Mouse (Mus musculus) heart, postnatal 10 days (tissue): Measurements from ENCODE around the gene Zbtb20. TPM values are rescaled to one million over a fixed set of nuclear protein-coding genes. Genes with fewer than 3 reads are reported as not detected.

ENCODE experiments used
- DNase-seq, 2 experiments: peaks; one replicate each; pipeline ENCODE4 v3.0.0; 2021
- intact Hi-C: fragments of 180-260 bp; cut with DNase I; formaldehyde crosslinking; loops from one replicate; pipeline ENCODE4 v1.15.1; 2025
- total RNA-seq, 2 experiments: library from RNA; stranded (reverse); gene quantifications; 2 replicates each; pipeline ENCODE4 v1.2.3; 2021

Gene Zbtb20
- total RNA-seq, 2 experiments from 2014 or later: 149 to 160 TPM

- intact Hi-C loops: no loop called here
- no peak for DNase-seq
Measured at GRCm38 (mm10) chr16:43174815-43175214, 299.1 kb downstream of the Zbtb20 start.

DNA sequence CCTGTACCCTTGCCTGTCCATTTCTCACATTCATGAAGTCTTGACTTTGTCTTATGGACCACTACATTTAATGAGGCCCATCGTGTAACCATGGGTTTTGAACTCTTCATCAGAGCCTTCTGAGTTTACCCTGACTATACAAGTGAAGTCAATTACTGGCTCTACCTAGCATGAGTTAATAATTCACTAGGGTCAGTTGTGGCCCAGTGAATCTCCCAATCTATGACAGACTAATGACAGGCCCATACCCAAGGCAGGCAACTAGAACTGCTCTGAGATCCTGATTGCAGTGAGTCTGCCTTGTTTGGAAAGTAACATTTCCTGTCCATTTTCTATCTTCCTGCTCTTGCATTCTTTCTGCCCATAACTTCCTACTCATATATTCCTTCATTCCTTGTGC lies 305.4 kb downstream of the Zbtb20 start:
- DNase-seq: no peak
- intact Hi-C loops: no loop called here

- intact Hi-C loops: no loop called here
- DNase-seq: no peak
Measured at GRCm38 (mm10) chr16:43190390-43190789, 314.7 kb downstream of the Zbtb20 start.

DNA sequence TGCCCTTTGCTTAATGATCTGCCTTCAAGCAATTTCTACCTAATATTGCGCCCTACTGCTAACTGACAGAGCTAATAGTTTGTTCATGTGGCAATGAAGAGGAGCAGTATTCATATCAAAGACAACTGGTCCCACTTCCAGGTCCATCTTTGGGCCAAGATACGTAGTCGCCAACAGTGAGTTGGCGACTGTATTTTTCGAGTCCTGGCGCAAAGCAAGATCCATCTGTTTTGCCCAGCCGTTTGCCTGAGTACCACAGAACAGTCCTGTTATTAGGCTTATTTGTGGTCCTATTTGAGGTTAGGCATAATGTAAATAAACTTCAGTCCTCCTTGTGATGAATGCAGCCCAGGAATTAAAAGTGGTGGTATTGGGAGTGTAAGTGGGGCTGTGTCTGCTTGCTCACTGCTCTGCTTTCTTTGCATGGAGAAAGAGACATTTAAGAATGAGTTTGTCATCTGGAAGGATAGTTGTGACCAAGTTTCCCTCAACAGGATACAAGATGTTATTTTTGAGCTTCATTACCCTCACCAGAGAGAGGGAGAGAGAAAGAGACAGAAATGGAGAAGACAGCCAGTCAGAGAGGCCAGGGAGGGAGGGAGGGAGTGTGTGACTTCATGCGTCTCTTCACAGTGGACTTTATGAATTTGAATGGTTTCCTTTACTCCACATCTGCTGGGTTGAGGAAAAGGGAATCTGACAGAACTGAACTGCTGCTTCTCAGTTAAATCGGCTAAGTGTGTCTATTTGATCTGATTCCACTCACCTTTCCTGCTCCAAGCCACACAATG lies 315.6 kb downstream of the Zbtb20 start:
- DNase-seq: no peak
- intact Hi-C loops: no loop called here

- intact Hi-C loops: no loop called here
- no peak for DNase-seq
Measured at GRCm38 (mm10) chr16:43193631-43194239, 318.1 kb downstream of the Zbtb20 start.

DNA sequence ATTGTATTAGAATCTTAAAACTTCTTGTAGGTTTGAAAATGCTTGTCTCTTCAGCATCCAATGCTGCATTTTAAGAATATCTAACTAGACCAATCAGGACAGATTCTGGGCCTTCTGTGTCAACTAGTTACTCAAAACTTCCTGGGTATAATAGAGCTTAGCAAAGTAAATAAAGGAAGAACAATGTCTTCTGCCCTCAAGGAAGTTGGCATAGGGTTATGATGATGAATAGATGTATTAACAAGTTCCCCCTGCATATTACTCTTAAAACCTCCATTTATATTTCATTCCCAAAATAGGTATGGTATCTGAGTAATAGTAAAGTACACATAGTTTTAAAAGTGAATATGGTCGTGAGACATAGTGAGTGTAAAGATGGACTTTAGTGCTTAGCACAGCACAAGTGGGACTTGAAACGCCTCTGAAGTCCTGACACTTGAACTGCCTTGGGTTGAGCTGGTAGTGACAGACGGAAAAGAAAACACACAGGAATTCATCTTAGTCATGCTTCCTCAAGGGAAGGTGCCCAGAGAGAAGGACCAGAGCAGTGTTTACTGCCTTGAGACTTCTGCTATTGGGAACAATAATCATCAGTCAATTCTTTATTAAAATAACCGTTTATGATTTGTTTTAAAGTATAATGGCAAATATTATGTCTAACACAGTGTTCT lies 341.8 kb downstream of the Zbtb20 start:
- intact Hi-C loops: no loop called here
- DNase-seq: no peak

GRCm38 (mm10) chr16:43219367-43219766 lies 343.7 kb downstream of the Zbtb20 start:
- intact Hi-C loops: no loop called here
- no peak for DNase-seq

DNA sequence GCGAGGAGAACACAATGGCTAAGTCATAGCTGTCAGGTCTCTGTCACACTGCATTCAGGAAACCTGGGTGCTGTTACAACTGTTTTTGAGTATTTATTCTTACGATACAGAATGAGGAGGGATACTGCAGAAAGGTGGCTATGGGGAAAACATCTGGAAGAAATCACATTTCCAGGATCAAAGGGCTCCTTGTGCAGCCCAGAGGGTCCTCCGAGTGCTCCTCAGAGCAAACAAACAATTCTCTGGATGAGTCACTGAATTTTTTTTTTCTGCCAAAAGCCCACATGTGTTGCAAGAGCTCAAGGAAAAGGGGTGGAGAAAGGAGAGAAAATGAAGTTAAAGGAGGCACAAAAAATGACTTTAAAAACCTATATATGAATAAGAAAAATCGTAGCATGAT lies 345.6 kb downstream of the Zbtb20 start:
- intact Hi-C loops: no loop called here
- peak; percentile 18 to 19 for DNase-seq

- no peak for DNase-seq
- intact Hi-C loops: no loop called here
Measured at GRCm38 (mm10) chr16:43230253-43230652, 354.6 kb downstream of the Zbtb20 start.

GRCm38 (mm10) chr16:43234249-43234648 lies 358.6 kb downstream of the Zbtb20 start:
- no peak for DNase-seq
- intact Hi-C loops: no loop called here

- no peak for DNase-seq
- intact Hi-C loops: no loop called here
Measured at GRCm38 (mm10) chr16:43235317-43235716, 359.6 kb downstream of the Zbtb20 start.

GRCm38 (mm10) chr16:43235721-43236159 lies 360.1 kb downstream of the Zbtb20 start:
- DNase-seq: peak; percentile 16 to 27
- intact Hi-C loops: no loop called here

GRCm38 (mm10) chr16:43237551-43237950 lies 361.9 kb downstream of the Zbtb20 start:
- DNase-seq: no peak
- intact Hi-C loops: no loop called here

GRCm38 (mm10) chr16:43247026-43247425 lies 371.3 kb downstream of the Zbtb20 start:
- intact Hi-C loops: no loop called here
- DNase-seq: no peak

GRCm38 (mm10) chr16:43253077-43253476 lies 377.4 kb downstream of the Zbtb20 start:
- DNase-seq: no peak
- intact Hi-C loops: no loop called here

- intact Hi-C loops: no loop called here
- no peak for DNase-seq
Measured at GRCm38 (mm10) chr16:43253746-43254145, 378.1 kb downstream of the Zbtb20 start.

DNA sequence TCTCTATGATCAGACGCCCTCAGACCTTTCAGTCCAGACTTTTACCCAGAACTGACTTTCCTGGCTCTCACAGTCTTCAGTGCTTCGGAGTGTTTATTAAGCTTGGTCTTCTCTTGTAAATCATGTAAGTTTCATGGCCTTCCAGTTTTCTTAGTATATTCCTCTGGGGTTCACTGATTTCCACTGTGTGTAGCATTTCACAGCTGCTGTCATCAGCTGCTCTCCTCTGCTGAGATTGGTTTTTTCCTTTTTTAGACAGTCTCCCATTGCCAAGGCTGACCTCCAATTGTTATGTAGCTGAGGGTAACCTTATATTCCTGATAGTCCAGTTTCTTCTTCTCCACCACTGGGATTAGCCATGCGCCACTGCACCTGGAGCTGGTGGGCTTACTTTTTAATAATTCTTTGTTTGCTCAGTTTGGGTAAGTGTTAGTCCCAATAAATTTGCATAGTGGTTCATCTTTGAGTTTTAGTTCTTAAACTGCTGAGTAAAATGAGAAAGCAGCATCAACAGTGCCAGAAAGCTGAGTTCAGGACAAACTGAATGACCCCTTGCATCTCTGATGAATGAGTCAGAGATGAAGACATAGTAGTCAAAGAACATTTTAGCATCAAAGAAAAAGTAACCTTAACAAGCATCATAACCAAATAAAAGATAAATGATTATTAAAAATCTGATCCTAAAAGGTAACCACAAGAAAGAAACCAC lies 380.7 kb downstream of the Zbtb20 start:
- intact Hi-C loops: no loop called here
- DNase-seq: no peak

DNA sequence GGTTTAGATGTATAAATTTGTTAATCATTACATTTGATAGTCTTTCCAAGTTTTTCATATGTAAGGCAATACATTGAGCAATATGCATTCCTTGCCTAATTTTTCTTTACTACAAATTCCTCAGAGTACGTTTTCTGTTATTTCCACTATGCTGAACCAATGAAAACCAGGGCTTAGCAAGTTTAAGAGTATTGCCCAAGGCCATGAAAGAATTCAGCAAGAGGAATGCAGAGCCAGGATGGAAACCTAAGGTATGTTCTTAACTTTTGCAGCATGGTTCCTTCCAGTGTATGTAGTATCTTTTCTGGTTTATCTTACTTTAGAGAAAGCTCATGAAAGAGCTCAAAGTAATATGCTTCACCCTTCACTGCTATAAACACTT lies 381.2 kb downstream of the Zbtb20 start:
- DNase-seq: no peak
- intact Hi-C loops: no loop called here

- intact Hi-C loops: no loop called here
- no peak for DNase-seq
Measured at GRCm38 (mm10) chr16:43259466-43259865, 383.8 kb downstream of the Zbtb20 start.

DNA sequence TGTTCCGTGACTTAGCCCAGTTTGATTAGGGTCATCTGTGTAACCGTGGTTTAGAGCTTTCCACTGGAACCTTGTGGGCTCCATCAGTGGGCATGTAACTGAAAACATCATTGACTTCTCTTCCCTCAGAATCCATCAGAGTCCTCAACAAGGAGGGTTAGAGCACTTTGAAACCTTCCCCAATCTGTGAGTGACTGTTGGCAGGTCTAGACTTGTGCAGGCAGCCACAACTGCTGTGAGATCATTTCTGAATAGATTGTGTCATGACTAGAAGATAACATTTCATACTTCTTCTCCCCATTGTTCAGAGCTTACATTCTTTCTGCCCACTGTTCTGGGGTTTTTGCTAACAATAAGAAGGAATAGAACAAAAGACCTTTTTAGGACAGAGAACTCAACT lies 385.2 kb downstream of the Zbtb20 start:
- DNase-seq: no peak
- intact Hi-C loops: no loop called here

DNA sequence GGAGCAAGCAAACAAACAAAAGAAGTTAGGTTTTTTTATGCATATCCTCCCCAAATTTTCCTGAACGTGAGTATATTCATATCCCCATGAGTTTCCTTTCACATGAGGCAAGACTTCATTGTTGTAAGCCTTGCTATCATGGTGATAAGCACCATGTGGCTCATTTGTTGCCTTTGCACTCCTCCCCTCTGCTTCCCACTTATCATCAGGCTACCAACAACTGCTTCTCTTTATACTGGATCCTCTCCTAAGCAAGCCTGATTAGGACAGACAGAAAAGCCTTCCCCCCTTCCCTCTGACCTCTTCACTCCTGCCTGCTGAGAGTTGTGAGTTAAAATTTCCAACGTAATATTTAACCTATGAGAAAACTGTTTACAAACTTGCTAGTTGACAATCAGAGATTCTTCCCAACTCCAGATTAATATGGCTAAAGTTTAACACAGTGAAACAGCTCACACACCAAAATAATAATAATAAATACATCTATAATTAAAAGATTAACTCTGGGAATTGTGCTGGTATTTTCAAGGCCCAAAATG lies 398.4 kb downstream of the Zbtb20 start:
- intact Hi-C loops: no loop called here
- no peak for DNase-seq
